Mouse (Mus musculus) lung, postnatal 10 days (tissue): ENCODE results near the gene Serpina10.
"Not testable (repeated sequence)": the region's sequence is repeated elsewhere in the genome, so short reads cannot be mapped to it uniquely, and the experiment has no call there.

ENCODE experiments used
- DNase-seq: peaks from one replicate; pipeline ENCODE4 v3.0.0; 2021

Gene Serpina10

DNA sequence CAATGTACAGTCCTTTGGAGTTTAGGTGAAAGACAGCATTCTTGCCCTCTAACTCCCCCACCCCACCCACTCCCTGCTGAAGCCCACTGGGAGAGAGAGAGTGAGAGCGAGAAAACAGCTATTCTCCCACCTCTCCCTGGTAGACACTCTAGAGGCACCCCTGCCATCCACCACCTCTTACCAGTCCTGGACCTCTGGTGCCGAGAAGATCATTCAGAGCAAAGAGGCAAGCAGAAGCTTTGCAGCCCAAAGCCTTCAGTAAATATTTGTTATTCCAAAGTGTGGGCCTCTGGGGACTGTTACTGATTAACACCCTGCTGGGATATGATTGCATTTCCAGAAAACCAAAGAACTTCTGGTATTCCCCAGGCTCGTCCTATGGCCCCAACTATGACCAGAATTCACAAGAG, at the start of gene Serpina10:
Serpina10 (minus strand) TSS at position 242 of the 410 bp plus-strand sequence.
- DNase-seq = no peak

DNA sequence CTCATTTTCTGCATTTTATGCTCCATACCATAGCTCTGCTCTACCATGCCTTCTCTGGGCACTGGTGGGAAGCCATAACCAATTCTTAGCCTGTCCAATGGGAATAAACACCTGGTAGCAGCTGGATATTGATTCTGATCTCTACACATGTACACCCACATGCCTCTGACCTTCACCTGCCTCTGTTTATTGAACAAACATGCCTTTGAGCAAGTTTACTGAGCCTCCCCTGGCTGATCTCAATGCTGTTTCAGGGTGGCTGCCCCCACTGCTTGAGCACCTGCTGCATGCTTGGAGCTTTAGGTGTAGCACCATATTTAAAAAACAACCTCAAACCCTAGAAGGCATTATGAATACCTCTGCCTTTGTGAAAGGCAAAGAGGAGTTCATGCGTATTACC, 48.6 kb upstream of the Serpina10 start:
- DNase-seq = not testable (repeated sequence)

DNA sequence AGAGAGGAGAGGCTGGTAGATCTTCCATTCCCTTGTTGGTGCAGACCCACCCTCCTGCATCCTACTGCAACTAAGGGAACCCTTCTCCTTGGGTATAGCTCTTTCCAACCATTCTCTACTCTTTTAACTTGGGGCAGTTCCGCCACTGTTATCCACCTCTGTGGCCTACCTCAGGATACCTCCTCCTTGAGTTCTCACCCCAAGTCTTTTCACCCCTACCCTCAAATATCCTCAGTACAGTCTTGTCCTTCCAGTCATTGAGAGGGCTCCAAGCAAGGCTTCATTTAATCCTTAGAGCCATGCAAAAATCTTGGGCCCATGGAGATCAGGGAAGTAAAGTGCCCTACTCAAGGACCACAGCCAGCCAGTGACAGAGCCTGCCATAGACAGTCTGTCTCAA, 44.8 kb upstream of the Serpina10 start, which contains the start of gene Serpina16:
Serpina16 (minus strand) TSS at position 101 of the 400 bp plus-strand sequence.
- DNase-seq = no peak

DNA sequence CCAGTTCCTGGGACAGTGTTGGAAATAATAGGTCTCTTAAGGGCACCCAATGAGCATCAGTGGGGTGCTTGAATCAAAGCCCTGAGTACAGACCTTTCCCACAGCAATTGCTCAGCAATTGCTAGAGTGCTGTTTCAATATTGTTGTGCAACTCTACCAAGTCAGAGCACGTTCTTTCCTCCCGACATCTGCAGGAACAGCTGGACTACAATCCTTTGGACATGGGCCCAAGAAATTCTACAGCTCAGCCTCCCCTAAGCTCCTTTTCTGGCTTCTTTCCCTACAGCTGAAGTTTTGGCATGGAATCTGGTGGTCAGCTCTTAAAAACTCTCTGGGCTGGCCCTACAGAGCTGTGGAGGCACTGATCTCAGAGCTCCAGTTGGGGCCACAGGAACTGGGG, 41.9 kb upstream of the Serpina10 start:
- peak; percentile 74 for DNase-seq

DNA sequence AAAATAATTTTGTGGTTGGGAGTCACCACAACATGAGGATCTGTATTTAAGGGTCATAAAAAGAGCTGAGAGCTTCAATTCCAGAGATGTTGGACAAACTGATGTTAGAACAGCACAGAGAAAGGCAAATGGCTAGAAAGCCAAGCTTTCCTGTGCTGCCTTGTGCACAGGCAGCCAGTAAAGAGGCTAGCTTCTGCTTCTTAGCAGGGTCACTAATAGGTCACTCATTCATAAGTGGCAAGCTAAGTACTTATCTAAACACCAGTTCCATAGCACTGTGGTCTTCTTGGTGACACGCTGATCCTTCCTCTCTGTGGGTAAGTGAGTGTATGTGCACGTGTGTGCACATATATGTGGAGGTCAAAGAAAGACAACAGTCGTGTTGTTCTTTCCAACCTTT, 40.2 kb upstream of the Serpina10 start:
- no peak for DNase-seq

DNA sequence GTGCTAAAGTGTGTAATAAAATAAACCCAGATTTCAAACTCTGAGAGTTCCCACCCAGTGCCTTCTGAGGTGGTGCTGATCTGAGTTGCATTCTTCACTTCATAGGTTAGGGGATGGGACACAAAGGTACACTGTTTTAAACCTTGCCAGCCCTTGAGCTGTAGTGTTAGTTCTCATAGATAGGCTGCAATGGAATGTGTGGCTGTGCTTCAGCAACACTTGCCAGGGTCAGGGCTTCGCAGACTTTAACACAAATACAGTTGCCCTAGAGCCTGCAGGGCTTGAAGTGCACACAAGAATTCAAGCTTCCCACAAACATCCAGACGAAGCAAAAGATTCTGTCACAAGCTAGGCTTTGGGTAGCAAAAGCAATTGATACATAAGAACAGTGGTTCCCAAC, 39.7 kb upstream of the Serpina10 start:
- DNase-seq = peak; percentile 19

DNA sequence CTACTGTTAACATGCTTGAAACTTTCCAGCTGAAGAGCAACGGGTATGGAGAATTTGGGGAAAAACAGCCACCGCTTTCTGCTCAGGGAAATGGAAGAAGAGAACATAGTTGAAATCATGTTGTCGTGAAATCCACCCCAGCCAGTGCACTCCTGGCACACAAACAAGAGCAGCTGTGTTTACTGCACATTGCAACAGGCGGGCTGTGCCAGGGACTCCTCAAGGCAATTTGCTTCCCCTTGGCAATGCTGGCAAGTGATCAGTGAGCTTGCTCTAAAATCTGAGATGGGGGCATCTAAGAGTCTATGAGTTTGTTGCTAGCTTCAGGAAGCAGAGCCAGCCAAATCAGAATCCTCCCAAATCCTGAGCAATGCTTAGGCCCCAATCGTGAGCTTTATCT, 39.1 kb upstream of the Serpina10 start:
- DNase-seq = peak; percentile 37

DNA sequence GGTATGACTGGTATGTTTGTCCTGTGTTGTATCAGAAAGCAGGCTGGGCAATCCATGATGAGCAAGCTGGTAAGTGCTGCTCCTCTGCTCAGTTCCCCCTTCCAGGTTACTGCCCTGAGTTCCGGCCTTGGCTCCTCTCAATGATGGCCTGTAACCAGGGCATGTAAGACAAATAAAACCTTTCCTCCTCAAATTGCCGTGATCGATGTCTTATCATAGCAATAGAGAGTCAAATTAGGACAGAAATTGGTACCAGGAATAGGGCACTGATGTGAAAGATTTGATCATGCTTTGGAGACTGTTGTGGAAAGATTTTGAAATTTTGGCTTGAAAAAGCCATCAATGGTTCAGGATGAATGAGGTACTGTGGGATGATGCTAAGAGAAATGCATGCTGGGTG, 34.0 kb upstream of the Serpina10 start:
- no peak for DNase-seq

DNA sequence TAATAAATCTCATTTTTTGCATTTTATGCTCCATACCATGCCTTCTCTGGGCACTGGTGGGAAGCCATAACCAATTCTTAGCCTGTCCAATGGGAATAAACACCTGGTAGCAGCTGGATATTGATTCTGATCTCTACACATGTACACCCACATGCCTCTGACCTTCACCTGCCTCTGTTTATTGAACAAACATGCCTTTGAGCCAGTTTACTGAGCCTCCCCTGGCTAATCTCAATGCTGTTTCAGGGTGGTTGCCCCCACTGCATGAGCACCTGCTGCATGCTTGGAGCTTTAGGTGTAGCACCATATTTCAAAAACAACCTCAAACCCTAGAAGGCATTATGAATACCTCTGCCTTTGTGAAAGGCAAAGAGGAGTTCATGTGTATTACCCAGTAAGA, 30.8 kb upstream of the Serpina10 start:
- DNase-seq = not testable (repeated sequence)

DNA sequence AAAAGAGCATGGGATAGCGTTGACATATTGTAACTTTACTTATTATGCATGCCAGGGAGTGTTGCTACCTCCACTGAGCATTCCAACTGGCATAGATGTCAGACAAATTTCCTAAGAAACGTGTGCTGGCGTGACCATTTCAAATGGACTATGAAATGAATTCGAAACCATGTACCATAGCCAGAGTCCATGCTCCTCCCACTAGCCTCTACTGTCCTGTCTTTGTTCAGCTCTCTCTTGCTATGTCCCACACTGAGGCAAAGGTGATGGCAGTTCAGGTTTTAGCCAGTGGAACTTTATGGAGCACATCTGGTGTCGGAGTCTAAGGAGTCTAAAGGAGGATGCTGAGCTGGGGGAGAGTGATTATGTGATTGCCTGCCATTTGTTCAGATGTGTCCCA, 28.8 kb upstream of the Serpina10 start:
- DNase-seq = no peak

DNA sequence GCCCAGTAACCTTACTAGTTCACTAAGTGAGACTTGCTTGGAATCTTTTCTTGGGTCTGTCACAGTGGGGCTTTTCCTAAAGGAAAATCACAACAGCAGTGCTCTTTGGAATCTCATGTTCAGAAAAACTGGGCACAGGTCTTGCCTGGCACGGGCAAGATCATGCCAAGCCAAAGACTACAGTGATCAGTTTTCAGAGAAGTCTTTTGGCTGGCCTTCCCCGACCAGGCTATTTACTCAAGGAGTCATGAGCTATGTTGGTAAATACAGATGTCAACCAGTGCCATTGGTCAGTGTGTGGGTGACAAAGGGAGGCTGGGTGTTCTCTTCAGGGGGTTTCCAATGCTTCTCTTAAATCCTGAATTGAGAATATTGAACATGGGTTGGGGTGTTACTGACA, 27.9 kb upstream of the Serpina10 start:
- DNase-seq = no peak

DNA sequence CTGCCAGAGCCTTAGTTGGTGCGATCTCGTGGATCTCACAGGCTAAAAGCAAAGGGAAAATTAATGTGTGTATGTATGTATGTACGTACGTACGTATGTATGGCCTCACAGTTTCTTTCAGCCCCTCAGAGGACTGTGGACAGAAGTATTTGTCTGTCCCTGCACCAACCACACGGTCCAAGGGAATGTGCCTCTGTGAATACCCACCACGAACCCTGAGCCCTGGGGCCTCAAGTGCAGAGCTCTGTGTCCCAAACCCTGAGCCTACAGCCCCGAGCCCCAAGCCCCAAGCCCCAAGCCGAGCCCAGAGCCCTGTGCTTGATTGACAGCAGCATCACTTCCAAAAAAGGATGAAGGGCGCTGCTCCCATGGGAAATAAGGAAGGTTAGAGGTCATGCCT, 26.7 kb upstream of the Serpina10 start:
- no peak for DNase-seq

DNA sequence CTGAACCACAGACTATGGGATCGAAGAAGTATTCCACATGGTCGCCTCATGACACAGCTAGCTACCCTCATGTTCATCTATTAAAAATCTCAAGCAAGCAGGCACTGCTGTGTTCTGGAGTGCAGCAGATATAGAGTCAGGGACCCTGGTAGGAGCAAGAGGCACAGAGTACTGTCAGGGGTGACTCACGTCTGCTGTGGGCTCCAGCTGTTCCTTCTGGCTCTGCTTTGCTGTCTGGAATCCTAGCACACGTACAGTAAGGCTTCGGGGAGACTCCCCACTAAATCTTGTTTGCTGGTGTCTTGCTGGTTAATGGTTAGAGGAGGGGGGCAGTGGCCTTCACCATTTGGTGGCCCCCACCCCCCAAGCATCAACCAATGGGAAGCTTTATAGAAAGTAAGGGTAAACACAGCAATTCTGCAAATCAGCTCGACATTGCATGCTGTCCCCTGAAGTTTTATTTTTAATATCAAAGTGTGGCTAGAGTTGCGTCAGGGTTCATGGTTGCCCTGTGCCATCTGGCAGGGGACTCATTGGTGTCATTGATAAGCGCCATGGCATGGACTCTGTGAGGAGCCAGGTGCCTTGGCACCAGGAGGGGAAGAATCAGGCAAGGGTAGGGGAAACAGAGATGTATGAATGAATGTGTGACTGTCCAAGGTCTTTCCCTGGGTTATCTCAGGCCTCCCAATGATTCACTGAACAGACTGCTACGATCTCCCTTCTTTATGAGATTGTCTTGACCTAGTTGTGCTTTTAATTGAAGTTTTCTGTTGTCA, 25.8 kb upstream of the Serpina10 start, which contains the start of gene Serpina6:
Serpina6 (minus strand) TSS at position 365 of the 779 bp plus-strand sequence.
- no peak for DNase-seq

DNA sequence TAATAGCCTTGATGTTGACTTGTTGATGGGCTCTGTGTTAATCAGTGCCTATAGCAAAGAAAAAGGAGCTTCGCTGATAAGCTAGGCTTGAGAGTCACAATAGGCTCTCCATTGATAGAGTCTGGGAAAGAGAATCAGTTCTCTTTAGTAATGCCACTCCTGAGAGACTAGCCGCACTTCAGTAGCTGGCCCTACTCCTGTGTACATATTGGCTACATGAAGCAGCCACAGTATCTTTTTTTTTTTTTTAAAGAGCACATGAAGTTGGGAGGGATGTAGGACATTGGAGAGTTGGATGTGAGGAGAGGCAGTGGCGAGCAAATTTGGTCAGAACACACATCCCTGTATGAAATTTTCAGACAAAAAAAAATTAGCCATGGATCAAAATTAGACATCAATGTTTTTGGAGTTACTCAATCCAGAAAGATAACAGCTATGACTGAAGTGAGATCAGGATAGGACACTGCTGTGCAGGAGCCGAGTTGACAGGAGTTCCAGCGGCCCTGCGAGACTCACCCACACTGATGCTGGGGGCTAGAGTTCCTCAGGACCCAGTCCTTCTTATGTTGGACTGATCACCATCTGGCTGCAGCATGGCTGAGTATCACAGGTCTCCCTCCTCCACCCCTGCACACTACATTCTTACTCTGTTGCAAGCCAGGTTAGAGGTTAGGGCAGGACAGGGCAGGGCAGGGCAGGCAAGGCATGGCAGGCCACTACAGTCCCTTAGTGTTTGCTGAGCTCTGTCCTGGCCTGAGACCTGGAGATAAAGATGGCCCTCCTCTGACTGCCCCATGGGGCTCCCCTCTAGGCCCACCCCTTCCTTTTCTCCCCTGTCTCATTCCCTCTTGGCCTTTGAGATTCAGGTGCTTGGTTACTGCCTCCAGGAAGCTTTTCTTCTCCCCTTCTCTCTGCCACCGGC, 24.1 kb upstream of the Serpina10 start:
- DNase-seq = peak; percentile 36

DNA sequence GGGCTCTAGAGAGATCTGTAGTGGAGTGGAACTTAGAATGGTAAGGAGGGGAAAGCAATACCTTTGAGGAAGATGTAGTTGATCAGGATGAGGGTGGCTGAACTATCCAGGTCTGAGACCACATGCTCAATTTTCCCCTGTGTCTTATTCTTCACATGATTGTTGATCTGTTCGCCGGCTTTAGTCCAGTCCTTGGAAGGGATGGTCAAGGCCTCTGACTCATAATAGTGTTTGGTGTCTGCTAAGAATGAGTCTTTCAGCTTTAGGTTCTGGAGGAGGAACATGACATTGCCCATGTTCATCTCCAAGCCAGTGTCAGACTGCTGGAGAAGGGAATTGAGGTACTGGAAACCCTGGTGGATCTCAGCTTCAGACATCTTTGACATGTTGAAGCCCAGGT, 22.6 kb upstream of the Serpina10 start:
- no peak for DNase-seq

DNA sequence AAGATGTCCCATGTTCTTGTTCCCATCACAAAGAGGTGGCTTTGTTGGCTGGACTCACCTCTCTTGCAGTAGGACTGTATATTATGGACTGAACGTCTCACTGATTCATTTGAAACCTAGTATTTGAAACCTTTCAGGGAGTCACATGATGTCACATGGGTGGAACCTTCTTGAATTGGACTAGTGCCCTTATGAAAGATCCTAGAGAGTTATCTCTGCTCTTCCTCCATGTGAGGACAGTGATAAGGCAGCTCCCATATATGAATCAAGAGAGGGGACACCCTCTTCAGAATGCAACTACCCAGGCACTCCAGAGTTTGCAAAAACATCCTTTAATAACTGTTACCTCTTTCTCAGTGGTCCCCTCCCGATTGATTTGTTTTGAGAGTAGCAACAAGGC, 15.1 kb upstream of the Serpina10 start:
- no peak for DNase-seq

DNA sequence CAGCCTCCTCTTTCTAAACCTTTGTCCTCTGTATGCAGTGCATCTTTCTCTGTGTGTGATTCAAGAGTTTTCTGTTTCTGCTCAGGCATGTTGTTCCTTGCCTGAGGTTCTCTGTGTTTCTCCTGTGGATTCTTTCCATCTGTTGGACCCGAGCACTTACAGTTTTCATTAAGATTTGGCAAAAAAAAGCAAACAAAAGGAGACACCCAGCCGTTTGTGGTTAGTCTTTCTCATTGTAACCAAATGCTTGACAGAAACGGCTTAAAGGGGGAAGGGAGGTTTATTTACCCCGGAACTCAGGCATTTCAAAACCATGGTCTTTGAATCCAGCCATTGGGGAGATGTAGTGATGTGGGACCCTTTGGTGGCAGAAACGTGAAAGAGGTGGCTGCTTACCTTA, 13.4 kb upstream of the Serpina10 start:
- no peak for DNase-seq

DNA sequence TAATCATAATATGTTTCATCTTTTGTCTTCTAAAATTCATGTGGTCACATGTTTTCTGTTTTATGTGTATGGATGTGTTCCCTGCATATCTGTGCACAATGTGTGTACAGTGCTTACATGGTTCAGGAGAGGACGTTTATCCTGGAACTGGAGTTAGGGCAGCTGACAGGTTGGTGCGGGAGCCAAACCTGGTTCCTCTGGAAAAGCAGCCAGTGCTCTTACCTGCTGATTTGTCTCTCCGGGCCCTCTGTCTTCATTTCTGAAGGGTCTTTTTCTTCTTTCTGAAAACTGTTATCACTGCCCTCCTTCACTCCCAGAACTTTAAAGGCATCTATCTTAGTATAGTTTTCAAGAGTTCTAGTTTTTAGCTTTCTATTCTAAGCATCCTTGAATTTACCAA, 12.6 kb upstream of the Serpina10 start:
- DNase-seq = no peak

DNA sequence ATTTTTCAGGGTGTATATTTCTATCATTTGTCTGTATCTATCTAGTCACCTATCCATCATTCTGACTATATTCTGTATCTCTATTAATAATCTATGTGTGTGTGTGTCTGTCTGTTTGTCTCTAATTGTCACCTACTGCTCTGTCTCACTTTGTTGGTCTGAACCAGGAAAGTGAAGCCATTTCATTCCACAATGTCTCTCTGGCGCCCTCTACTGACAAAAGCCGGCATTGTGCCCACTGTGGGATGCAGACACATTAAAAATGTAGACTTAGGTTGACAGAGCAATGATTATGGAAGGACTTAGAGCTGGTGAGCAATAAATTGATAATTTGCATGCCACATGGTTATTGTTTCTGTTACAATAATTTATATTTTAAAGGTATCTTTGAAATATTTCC, 12.1 kb upstream of the Serpina10 start:
- DNase-seq = peak; percentile 84

DNA sequence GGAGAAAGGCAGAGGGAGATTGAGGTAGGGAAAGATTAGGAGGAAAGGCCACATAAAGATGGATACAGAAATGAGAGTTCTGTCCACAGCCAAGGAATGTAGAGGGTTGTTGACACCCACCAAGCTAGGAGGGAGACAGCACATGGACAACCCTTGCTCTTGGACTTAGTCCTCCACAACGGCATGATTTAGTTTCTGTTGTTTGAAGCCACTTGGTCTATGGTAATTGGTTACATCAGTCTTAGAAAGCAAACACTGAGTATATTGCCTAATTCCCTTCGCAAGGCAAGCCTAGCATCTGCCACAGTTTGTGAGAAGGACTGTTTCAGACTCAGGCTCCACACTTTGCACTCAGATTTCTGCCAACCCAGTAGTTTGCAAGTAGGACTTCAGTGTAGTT, 4.6 kb upstream of the Serpina10 start:
- no peak for DNase-seq

DNA sequence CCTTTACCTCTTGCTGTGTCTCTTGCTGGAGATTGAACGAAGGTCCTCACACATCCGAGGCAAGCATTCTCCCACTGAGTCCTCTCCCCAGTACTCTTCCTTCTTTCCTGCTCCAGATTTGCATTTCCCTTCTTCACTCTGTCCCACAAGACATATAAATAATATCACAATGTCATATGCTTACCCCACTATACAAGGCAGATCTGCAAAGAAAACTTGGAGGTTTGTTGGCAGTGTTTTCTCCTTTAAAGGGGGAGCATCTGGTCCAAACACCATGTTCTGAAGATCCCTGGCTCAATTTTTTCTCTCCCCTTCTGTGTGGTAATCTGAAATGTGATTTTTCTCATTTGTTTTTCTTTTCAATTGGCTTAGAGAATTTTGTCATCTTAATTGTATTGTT, 3.2 kb upstream of the Serpina10 start:
- no peak for DNase-seq

DNA sequence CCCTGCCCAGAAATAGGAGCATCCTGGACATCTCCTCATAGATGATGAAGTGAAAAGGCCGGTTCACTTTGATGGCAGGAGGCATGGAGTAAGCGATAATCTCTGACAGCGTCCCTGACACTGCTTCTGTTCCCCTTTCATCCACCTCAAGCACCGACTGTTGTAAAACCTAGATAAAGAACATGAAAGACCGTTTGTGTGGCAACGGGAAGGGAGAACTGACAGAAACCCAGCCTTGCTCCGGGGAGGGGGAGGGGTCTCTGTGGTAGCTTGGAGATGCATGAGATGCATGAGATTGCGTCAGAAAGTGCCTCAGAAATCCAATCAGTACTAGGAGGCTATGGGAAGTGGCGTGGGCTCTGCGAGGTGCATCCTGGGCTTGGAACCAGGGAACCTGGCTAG, 14.4 kb downstream of the Serpina10 start:
- DNase-seq = no peak

DNA sequence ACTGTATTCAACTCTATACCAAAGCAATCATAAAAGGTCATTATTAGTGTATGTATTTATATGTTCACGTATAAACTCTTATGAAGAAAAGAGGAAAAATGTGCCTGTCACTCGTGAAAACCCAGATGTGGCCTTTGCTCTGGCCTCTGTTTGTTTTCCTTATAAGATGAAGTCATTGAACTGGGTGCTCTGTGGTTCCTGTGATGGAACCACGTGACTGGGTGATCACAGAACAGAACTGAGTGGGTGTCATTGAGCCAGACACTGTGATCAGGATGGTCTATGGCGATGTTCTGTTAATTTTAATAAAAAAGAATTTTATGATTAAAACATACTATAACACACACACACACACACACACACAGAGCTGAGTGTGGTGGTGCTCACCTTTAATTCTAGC, 15.5 kb downstream of the Serpina10 start:
- no peak for DNase-seq

DNA sequence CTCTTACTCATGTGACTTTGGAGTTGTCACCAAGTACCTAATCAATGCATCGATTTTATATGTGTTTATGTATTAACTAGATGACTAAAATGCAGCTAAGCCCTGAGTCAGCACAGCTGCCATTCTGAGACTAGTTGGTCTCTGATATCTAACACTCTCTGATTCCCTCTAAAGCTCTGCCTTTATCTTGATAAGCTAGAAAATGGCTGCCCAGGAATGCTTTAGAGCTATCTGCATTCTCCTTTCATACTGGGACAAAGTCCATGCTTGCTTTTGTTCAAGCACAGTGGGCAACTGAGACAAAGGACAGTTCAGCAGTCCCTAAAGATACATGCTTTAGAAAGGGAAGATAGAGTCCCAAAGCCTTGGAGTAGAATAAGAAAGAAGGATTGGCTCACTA, 16.1 kb downstream of the Serpina10 start:
- DNase-seq = no peak
